Mouse (Mus musculus): ENCODE results near the gene Gm30302.

Gene Gm30302

GRCm38 (mm10) chr13:49756591-49756990 is 42.2 kb downstream of the Gm30302 start:
- CTCF ChIA-PET = interaction anchor here in 2 of 4 experiments (0.6 kb wide), 2 partner anchors 724 to 1192 kb away, joined by 3 read pairs; no protein-coding TSS in a partner anchor

GRCm38 (mm10) chr13:49741285-49742040 is 57.3 kb downstream of the Gm30302 start:
- ChIA-PET CTCF (no interaction called here), POLR2A (interaction anchor here in 1 of 4 experiments (1.2 kb wide), 1 partner anchor 21 kb away, joined by 3 read pairs; no protein-coding TSS in a partner anchor)

More at GRCm38 (mm10) chr13:49756591-49756990, 42.2 kb downstream of the Gm30302 start:
- POLR2A ChIA-PET = interaction anchor here in 1 of 4 experiments (0.7 to 1.0 kb wide), 2 partner anchors 22 to 597 kb away, joined by 3 read pairs; no protein-coding TSS in a partner anchor

GRCm38 (mm10) chr13:49738011-49738410 is 60.8 kb downstream of the Gm30302 start:
- ChIA-PET POLR2A (interaction anchor here in 2 of 4 experiments (0.6 to 1.3 kb wide), 4 partner anchors 31 to 57 kb away, joined by 3 to 5 read pairs (median 4); partner anchors contain the start of gene Iars (in 1 of the 2)), CTCF (interaction anchor here in 1 of 4 experiments (0.6 kb wide), 1 partner anchor 436 kb away, joined by 3 read pairs; no protein-coding TSS in a partner anchor)

GRCm38 (mm10) chr13:49736430-49736829 is 62.4 kb downstream of the Gm30302 start:
- POLR2A ChIA-PET = interaction anchor here in 1 of 4 experiments (2.3 kb wide), 1 partner anchor 11 kb away, joined by 6 read pairs; no protein-coding TSS in a partner anchor
- CTCF ChIA-PET = no interaction called here

Measured in embryonic stem cell, embryonic (primary cell).